Mouse (Mus musculus) gastrocnemius, postnatal 25 days (tissue): Measurements from ENCODE around the gene Cemip2. TPM values are rescaled to one million over a fixed set of nuclear protein-coding genes. Genes with fewer than 3 reads are reported as not detected.
"Not testable (repeated sequence)": the region's sequence is repeated elsewhere in the genome, so short reads cannot be mapped to it uniquely, and the experiment has no call there.

Experiments used
- DNase-seq: peaks from one replicate; pipeline ENCODE4 v3.0.0; 2022
- total RNA-seq, 2 experiments: library from RNA; stranded (reverse); gene quantifications; 1 replicate in 1 of 2; 2 replicates in 1 of 2; pipeline ENCODE4 v1.2.3; 2021

The Cemip2 gene
- total RNA-seq, 2 experiments from 2014 or later = 5.8 to 7.4 TPM

GRCm38 (mm10) chr19:21865242-21866055 is 87.3 kb downstream of the Cemip2 start:
- DNase-seq = no peak

- DNase-seq = no peak
Measured at GRCm38 (mm10) chr19:21866094-21866493, 88.0 kb downstream of the Cemip2 start.

GRCm38 (mm10) chr19:21866756-21867155 is 88.6 kb downstream of the Cemip2 start:
- DNase-seq = not testable (repeated sequence)

GRCm38 (mm10) chr19:21868471-21868870 is 90.3 kb downstream of the Cemip2 start:
- DNase-seq = no peak

GRCm38 (mm10) chr19:21882110-21882940 is 104.2 kb downstream of the Cemip2 start:
- peak; percentile 28 for DNase-seq

- DNase-seq = no peak
Measured at GRCm38 (mm10) chr19:21883053-21883452, 104.9 kb downstream of the Cemip2 start.

GRCm38 (mm10) chr19:21883922-21884321 is 105.8 kb downstream of the Cemip2 start:
- DNase-seq = no peak

GRCm38 (mm10) chr19:21884385-21884784 is 106.2 kb downstream of the Cemip2 start:
- DNase-seq = no peak

GRCm38 (mm10) chr19:21886166-21886657 is 108.1 kb downstream of the Cemip2 start:
- no peak for DNase-seq

GRCm38 (mm10) chr19:21890699-21891098 is 112.6 kb downstream of the Cemip2 start:
- DNase-seq = no peak

- DNase-seq = no peak
Measured at GRCm38 (mm10) chr19:21894792-21895191, 116.7 kb downstream of the Cemip2 start.

GRCm38 (mm10) chr19:21895540-21895939 is 117.4 kb downstream of the Cemip2 start:
- no peak for DNase-seq

GRCm38 (mm10) chr19:21897122-21897827 is 119.1 kb downstream of the Cemip2 start:
- no peak for DNase-seq

- DNase-seq = no peak
Measured at GRCm38 (mm10) chr19:21898015-21898939, 120.1 kb downstream of the Cemip2 start.

Other genes starting within 250 kb of the Cemip2 start
- gene 1110059E24Rik, start 125.4 kb upstream of the Cemip2 start, total RNA-seq = 1 to 10 TPM; 8.1 to 9.7 TPM
- gene Abhd17b, start 125.2 kb upstream of the Cemip2 start, total RNA-seq = 10 to 100 TPM; 18.3 to 19.3 TPM